Mouse (Mus musculus): ENCODE results near the gene Sstr5. TPM values are rescaled to one million over a fixed set of nuclear protein-coding genes. Genes with fewer than 3 reads are reported as not detected.

The Sstr5 gene
- polyA plus RNA-seq (2015; fragmentation: Nextera tagmentation; extraction: Ambion mirVana), result 0.64 and 0.77 TPM in 2 replicates

DNA sequence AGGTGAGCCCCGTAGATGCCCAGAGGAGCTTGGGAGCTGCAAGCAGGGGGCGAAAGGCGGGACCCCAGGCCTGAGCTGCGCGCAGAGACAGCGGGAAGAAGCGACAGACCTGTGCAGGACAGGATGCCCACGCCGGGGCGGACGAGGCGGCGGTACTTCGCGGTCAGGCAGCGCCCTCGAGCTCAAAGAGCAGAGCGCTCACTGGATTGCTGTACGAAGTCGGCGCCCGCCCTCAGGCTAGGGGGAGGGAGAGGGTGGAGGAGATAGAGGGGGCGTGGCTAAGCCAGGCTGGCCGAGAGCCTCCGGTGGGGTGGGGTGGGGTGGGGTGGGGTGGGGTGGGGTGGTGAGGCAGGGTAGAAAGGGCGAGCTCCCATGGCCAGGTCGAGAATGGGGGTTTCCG lies at the start of gene Sstr5:
Gene Sstr5, minus strand, starts transcription at position 276 of the 400 bp plus-strand sequence.
- ATAC-seq (ENCODE audit: low FRiP score, low read depth), result no peak
- Histone ChIP-seq H3K27ac (replicated peaks) (no peak within 1 kb of the TSS), H3K9ac (peak within 1 kb of the TSS; percentile 33; the same call in 1 of the 2 replicates), H3K9me3 (no peaks in the 10 kb centered on the region), H3K36me3 (no peaks in the 10 kb centered on the region), H3K4me2 (peak within 1 kb of the TSS; percentile 62), H3K27me3 (peaks cover 41% of the 10 kb centered on the region), H3K4me3 (peak within 1 kb of the TSS; percentile 35), H3K4me1 (replicated peaks) (peaks cover 9% of the 10 kb centered on the region)
- WGBS, result 0% methylated on average over 26 of the region's 28 CpGs

DNA sequence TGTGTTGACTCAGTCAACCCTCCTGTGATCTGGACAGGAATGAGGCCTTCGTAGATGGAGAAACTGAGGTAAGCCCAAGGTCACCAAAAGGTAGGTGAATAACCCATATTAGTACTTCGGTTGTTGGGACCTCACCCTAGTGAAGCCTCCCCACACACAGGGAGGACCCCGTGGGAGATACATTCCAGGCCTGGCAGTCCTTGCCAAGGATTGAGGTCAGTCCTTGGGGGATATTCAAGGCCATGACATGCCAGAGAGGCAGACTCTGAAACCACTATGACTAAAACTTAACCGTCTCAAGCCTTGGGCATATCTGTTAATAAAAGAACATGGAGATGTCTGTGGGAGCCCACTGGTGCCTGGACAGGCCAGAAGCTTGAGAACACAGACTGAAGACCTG lies 44.7 kb upstream of the Sstr5 start:
- no peak overlapping the region for H3K27ac ChIP-seq (replicated peaks)
- 89% methylated on average over 4 of the region's 4 CpGs for WGBS
- no peak overlapping the region for H3K9ac ChIP-seq
- H3K27me3 ChIP-seq, result no peaks in the 10 kb centered on the region
- no peak for ATAC-seq (ENCODE audit: low FRiP score, low read depth)
- H3K4me1 ChIP-seq (replicated peaks), result peaks cover 4% of the 10 kb centered on the region
- H3K9me3 ChIP-seq, result no peaks in the 10 kb centered on the region
- no peak overlapping the region for H3K4me3 ChIP-seq
- no peak overlapping the region for H3K4me2 ChIP-seq
- H3K36me3 ChIP-seq, result no peaks in the 10 kb centered on the region

DNA sequence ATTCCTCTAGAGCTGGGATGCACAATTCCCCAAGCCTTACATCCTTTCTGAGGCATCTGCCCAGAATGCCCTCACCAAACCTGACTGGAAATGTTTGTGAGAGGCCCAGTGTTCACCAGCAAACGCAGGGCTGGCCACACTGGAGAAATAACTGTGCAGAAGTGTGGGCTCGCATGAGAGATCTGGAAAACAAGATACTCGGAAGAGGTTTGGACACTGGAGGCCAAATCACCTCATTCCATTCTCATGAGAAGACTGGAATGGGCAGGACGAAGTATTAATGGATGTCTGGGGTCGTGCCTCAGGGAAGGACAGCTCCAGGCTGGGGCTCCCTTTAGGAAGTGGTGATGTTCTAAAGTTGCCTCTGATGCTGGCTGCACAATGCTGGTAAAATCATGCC lies 43.6 kb upstream of the Sstr5 start:
- Histone ChIP-seq H3K27me3 (no peaks in the 10 kb centered on the region), H3K27ac (replicated peaks) (no peak overlapping the region), H3K9ac (no peak overlapping the region), H3K9me3 (no peaks in the 10 kb centered on the region), H3K4me2 (no peak overlapping the region), H3K4me3 (no peak overlapping the region), H3K4me1 (replicated peaks) (peaks cover 4% of the 10 kb centered on the region), H3K36me3 (no peaks in the 10 kb centered on the region)
- no peak for ATAC-seq (ENCODE audit: low FRiP score, low read depth)
- WGBS, result 88% methylated on average over 5 of the region's 5 CpGs

DNA sequence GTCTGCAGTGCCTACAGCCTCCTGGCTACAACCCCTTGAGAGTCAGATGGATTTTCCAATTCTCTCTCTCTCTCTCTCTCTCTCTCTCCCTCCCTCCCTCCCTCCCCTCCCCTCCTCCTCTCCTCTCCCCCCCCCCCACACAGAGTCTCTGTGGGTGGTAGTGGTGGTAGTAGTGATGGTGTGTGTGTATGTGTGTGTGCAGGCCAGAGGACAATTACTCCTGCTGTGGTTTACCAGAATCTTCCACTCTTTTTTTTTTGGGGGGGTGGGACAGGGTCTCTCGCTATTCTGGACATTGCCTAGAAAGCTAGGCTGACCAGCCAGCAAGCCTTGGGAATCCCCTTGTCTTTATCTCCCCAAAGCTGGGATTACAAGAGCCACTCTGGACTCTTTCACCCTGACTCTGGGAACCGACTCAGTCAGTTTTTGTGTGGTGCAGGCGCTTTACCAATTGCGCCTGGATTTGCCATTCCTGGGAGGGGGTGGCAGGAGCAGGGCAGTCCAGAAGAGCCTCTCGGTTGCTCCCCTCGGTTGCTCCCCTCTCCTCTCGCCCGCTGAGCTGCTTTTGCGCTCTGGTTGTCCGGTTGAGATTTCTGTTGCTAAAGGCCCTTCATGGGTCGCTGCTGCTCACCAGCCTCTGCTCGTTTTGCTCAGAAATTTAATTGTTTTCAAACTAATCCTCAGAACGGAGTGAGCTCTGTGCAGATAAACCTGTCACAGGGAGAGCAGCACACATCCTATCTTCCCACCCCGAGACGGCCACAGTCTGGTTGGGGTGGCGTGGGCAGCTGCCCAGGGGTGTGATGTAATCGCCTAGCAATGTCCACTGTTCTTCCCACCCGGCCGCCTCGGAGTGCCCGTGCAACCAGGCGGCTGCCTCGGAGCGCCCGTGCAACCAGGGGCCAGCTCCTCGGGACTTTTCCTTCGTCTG lies 42.1 kb upstream of the Sstr5 start:
- 30% methylated on average over 27 of the region's 27 CpGs for WGBS
- Histone ChIP-seq H3K27ac (replicated peaks) (peak overlapping the region; percentile 46), H3K9ac (no peak overlapping the region), H3K4me3 (no peak overlapping the region), H3K27me3 (no peaks in the 10 kb centered on the region), H3K4me1 (replicated peaks) (peaks cover 4% of the 10 kb centered on the region), H3K4me2 (peak overlapping the region; percentile 26), H3K9me3 (no peaks in the 10 kb centered on the region), H3K36me3 (no peaks in the 10 kb centered on the region)
- peak; percentile 74 for ATAC-seq (ENCODE audit: low FRiP score, low read depth)

DNA sequence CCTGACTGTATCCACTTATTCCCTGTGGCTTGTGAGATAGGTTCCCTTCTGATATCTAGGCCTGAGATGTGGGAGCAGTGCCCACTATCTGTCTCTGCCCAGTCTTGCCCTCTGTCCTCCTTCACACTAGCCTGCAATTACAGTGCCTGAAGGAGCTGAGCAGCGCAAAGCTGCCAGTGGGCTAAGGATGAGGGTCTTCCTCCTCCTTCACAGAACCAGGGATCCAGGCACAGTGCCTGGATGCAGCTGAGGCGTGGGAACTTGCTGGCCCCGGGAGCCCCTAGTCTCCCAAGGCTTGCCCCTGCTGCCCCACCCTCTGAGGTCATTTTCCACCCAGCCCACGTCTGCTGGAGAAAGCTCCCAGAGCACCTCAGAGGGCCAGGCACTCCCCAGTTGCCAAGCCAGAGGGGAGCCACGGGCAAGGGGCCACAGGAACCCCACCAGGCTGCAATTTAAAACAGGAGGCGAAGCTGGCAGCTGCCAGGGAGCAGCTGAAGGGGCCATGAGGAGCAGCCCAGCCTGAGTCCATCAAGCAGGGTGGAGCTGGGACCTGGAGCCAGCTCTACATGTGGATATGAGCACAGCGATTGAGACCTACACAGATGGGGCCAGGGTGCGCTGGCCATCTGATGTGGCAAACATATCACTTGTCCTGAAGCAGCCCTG lies 33.4 kb upstream of the Sstr5 start:
- H3K9ac ChIP-seq, result no peak overlapping the region
- H3K9me3 ChIP-seq, result no peaks in the 10 kb centered on the region
- no peak overlapping the region for H3K4me3 ChIP-seq
- ATAC-seq (ENCODE audit: low FRiP score, low read depth), result no peak; the same call in 1 of the 2 replicates
- no peak overlapping the region for H3K27ac ChIP-seq (replicated peaks)
- 56% methylated on average over 8 of the region's 8 CpGs for WGBS
- H3K4me2 ChIP-seq, result no peak overlapping the region
- 0 out of 2 replicates have a peak, but pooled peaks cover 2% of the 10 kb centered on the region for H3K4me1 ChIP-seq (replicated peaks)
- no peaks in the 10 kb centered on the region for H3K36me3 ChIP-seq
- no peaks in the 10 kb centered on the region for H3K27me3 ChIP-seq

DNA sequence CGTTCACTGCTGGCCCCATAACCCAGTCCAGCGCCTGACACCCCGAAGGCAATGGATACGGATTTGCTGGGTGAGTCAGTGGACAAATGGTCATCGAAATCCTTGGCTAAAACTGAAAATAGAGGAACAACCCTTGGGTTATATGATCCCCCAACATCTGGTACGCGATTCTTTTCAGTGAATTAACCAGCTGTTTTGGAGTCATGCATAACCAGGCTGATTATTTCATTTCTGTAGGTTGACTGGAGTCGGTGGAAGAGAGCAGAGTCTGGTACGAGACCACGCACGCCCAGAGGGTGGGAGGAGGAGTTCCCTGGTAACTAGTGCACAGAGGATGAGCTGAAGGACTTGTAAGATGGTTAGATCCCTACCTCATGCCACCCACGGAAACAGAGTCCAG lies 25.0 kb upstream of the Sstr5 start:
- no peaks in the 10 kb centered on the region for H3K27me3 ChIP-seq
- no peak overlapping the region for H3K4me2 ChIP-seq
- no peaks in the 10 kb centered on the region for H3K36me3 ChIP-seq
- H3K4me1 ChIP-seq (replicated peaks), result peaks cover 8% of the 10 kb centered on the region; the same call in 1 of the 2 replicates
- no peak overlapping the region for H3K4me3 ChIP-seq
- 88% methylated on average over 12 of the region's 12 CpGs for WGBS
- no peak overlapping the region for H3K9ac ChIP-seq
- no peak for ATAC-seq (ENCODE audit: low FRiP score, low read depth)
- no peaks in the 10 kb centered on the region for H3K9me3 ChIP-seq
- no peak overlapping the region for H3K27ac ChIP-seq (replicated peaks)

DNA sequence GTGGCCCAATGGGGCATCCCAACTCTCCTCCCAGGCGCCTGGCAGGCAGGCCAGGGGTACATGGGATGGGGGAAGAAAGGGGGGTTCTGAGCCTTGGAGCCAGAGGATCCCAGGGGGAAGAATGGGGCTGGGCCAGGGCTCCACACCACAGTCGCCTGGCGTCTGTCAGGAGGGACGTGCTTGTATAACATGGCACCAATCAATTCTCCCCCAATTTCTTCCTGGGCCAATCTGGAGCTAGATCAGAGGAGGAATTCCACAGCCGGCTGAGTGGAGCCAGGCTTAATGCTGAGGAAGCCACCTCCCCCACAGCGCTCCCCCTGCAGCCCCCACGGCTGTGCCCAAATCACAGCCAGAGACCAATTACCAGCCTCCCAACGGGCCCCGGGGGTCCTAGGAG lies 23.4 kb upstream of the Sstr5 start:
- peak; percentile 45 for ATAC-seq (ENCODE audit: low FRiP score, low read depth)
- Histone ChIP-seq H3K27me3 (no peaks in the 10 kb centered on the region), H3K36me3 (no peaks in the 10 kb centered on the region), H3K4me1 (replicated peaks) (peaks cover 8% of the 10 kb centered on the region; the same call in 1 of the 2 replicates), H3K4me2 (no peak overlapping the region), H3K9me3 (no peaks in the 10 kb centered on the region), H3K27ac (replicated peaks) (no peak overlapping the region), H3K9ac (no peak overlapping the region), H3K4me3 (no peak overlapping the region)
- WGBS, result 45% methylated on average over 9 of the region's 9 CpGs

DNA sequence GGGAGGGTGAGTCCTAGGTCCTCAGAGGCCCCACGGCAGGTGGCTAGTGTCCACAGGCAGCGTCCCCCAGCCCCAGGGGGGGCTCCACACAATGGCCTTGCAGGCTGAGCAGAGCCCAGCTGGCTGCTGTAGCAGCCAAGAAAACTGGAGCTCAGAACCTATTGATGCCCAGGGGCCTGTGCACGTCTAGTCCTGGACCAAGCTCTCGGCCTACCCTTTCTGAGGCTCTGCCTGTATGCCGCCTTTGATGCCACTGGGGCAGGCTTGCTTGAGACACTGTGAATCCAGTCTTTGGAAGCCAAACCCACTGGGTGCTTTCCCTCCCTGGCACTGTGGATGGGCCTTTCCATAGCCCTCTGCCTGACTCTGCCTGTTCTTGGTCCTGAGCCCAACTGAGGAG lies 22.4 kb upstream of the Sstr5 start:
- WGBS, result 59% methylated on average over 5 of the region's 5 CpGs
- peak; percentile 53 for ATAC-seq (ENCODE audit: low FRiP score, low read depth)

DNA sequence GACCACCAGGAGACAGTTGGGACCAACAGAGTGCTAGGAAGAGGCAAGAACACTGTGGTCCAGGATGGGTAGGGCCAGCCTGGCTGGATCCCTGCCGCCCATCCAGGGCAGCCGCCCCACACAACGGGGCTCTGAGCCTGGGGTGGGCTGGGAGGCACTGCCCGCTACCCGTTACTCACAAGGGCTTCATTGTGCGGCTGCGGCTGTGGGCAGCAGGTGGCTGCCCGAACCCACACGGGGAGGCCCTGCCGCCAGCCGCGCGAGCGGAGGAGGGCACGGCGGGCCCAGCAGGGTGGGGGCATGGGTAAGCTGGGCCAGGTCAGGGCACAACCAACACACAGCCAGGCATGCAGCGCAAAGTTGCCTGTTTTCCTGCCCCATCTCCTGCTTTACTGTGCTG lies 21.1 kb upstream of the Sstr5 start:
- H3K27me3 ChIP-seq, result no peaks in the 10 kb centered on the region
- H3K27ac ChIP-seq (replicated peaks), result 0 out of 2 replicates have a peak overlapping the region, but pooled peaks have one; percentile 5
- no peaks in the 10 kb centered on the region for H3K36me3 ChIP-seq
- ATAC-seq (ENCODE audit: low FRiP score, low read depth), result peak; percentile 62
- no peak overlapping the region for H3K4me2 ChIP-seq
- H3K9ac ChIP-seq, result no peak overlapping the region
- no peaks in the 10 kb centered on the region for H3K9me3 ChIP-seq
- H3K4me1 ChIP-seq (replicated peaks), result peaks cover 8% of the 10 kb centered on the region; the same call in 1 of the 2 replicates
- no peak overlapping the region for H3K4me3 ChIP-seq
- WGBS, result 47% methylated on average over 17 of the region's 17 CpGs

More for the DNA sequence above, 22.4 kb upstream of the Sstr5 start:
- Histone ChIP-seq H3K9me3 (no peaks in the 10 kb centered on the region), H3K9ac (no peak overlapping the region), H3K36me3 (no peaks in the 10 kb centered on the region), H3K4me2 (no peak overlapping the region), H3K4me3 (no peak overlapping the region), H3K4me1 (replicated peaks) (peaks cover 8% of the 10 kb centered on the region; the same call in 1 of the 2 replicates), H3K27me3 (no peaks in the 10 kb centered on the region), H3K27ac (replicated peaks) (no peak overlapping the region)

DNA sequence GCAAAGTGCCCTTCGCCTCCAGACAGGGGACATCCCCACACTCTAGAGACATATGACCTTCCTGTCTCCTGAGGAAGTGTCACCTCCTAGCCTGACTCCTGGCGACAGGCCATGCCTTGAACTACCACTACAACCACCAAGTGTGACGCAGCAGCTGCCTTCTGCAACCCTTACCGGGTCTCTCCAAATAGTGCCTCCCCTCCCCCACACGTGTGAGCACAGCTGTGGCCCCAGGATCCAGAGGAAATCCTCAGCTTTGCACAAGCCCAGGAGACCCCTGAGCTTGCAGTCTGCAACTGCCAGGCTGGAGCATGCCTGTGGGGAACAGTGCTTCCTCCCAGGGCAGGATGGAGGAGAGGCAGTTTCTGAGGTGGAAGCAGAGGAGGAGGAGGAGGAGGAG lies 19.2 kb upstream of the Sstr5 start:
- Histone ChIP-seq H3K9ac (no peak overlapping the region), H3K27me3 (no peaks in the 10 kb centered on the region), H3K9me3 (no peaks in the 10 kb centered on the region), H3K36me3 (no peaks in the 10 kb centered on the region), H3K4me2 (no peak overlapping the region), H3K27ac (replicated peaks) (no peak overlapping the region), H3K4me3 (no peak overlapping the region), H3K4me1 (replicated peaks) (peaks cover 8% of the 10 kb centered on the region; the same call in 1 of the 2 replicates)
- 35% methylated on average over 5 of the region's 5 CpGs for WGBS
- no peak for ATAC-seq (ENCODE audit: low FRiP score, low read depth)

DNA sequence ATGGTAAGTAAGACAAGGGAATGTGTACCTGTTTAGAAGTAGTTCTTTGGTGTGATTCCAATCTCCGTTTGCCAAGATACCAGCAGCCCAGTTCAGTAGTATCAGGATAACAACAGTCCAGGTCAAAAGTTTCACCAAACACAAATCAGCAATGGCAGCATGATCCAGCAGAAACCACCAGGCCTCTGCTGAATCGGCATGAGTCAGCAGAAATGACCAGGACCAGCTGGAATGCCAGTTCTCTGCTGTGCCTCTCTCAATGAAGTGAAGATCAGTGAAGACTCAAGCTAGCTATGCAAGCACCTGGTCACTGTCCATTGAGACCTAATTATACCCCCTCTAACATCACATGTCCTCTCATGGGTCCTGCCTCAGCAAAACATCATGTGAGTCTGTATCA lies 17.0 kb upstream of the Sstr5 start:
- WGBS, result 94% methylated on average over 2 of the region's 2 CpGs

DNA sequence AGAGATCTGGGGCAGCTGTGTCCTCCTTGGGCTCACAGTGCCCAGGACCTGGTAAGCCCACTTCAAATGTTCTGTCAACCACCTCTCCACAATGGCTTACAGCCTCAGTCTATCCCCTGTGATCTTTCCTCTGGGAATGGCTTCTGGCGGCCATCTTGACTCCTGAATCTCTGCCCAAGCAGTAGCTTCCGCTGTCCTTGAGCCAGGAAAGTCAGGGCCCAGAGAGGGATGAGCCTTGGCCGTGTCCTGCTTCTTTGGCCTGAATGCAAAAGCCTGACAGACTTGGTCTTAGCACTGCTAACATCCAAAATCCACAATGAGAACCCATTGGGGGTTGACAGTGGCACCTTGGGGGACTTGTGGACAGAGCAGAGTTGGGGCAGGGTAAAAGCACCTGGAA lies 14.8 kb upstream of the Sstr5 start:
- no peak for ATAC-seq (ENCODE audit: low FRiP score, low read depth)
- no peak overlapping the region for H3K27ac ChIP-seq (replicated peaks)
- H3K9ac ChIP-seq, result no peak overlapping the region
- H3K27me3 ChIP-seq, result no peaks in the 10 kb centered on the region
- peaks cover 5% of the 10 kb centered on the region; the same call in 1 of the 2 replicates for H3K4me1 ChIP-seq (replicated peaks)
- H3K9me3 ChIP-seq, result no peaks in the 10 kb centered on the region
- WGBS, result 83% methylated on average over 3 of the region's 3 CpGs
- H3K4me2 ChIP-seq, result no peak overlapping the region
- no peak overlapping the region for H3K4me3 ChIP-seq
- no peaks in the 10 kb centered on the region for H3K36me3 ChIP-seq

More for the DNA sequence above, 17.0 kb upstream of the Sstr5 start:
- Histone ChIP-seq H3K27ac (replicated peaks) (no peak overlapping the region), H3K4me1 (replicated peaks) (peaks cover 3% of the 10 kb centered on the region; the same call in 1 of the 2 replicates), H3K9ac (no peak overlapping the region), H3K9me3 (no peaks in the 10 kb centered on the region), H3K27me3 (no peaks in the 10 kb centered on the region), H3K4me2 (no peak overlapping the region), H3K4me3 (no peak overlapping the region), H3K36me3 (no peaks in the 10 kb centered on the region)
- no peak for ATAC-seq (ENCODE audit: low FRiP score, low read depth)

Measured in hindbrain, embryonic 15.5 days (tissue).